Mouse (Mus musculus) urinary bladder, adult 18-20 months (tissue): Measurements from ENCODE around the gene Ttc22.

Experiments used
- DNase-seq, 2 experiments: peaks; one replicate each; pipeline ENCODE4 v3.0.0; 2022; ENCODE audit warnings: low spot score in 2 of 2, mixed read lengths in 2 of 2

Gene Ttc22

GRCm38 (mm10) chr4:106615637-106616036 is 6.6 kb upstream of the Ttc22 start:
- DNase-seq = no peak

GRCm38 (mm10) chr4:106617056-106617455 is 5.2 kb upstream of the Ttc22 start, which contains the start of gene Lexm:
Lexm (minus strand) TSS chr4:106617241.
- DNase-seq = no peak

- no peak for DNase-seq
These were observed 3.3 kb upstream of the Ttc22 start for GRCm38 (mm10) chr4:106618898-106619297.

GRCm38 (mm10) chr4:106621428-106621827 is 804 bp upstream of the Ttc22 start:
- DNase-seq = no peak

GRCm38 (mm10) chr4:106622712-106623111 is 480 bp downstream of the Ttc22 start:
- no peak for DNase-seq

GRCm38 (mm10) chr4:106624271-106624670 is 2.0 kb downstream of the Ttc22 start:
- no peak for DNase-seq

- DNase-seq = no peak
These were observed 5.6 kb downstream of the Ttc22 start for GRCm38 (mm10) chr4:106627809-106628208.

GRCm38 (mm10) chr4:106628650-106629360 is 6.6 kb downstream of the Ttc22 start:
- no peak for DNase-seq

GRCm38 (mm10) chr4:106629374-106629773 is 7.1 kb downstream of the Ttc22 start:
- no peak for DNase-seq

- peak in 1 of 2 experiments; percentile 49 for DNase-seq
These were observed 8.3 kb downstream of the Ttc22 start for GRCm38 (mm10) chr4:106630333-106631220.

GRCm38 (mm10) chr4:106632313-106632712 is 10.1 kb downstream of the Ttc22 start:
- no peak for DNase-seq

- DNase-seq = no peak
These were observed 11.3 kb downstream of the Ttc22 start for GRCm38 (mm10) chr4:106633281-106634085.

- DNase-seq = no peak
These were observed 11.9 kb downstream of the Ttc22 start for GRCm38 (mm10) chr4:106634086-106634479.

- DNase-seq = no peak
These were observed 21.4 kb downstream of the Ttc22 start for GRCm38 (mm10) chr4:106643483-106644217.

- DNase-seq = no peak
These were observed 22.0 kb downstream of the Ttc22 start for GRCm38 (mm10) chr4:106644218-106644610.

- no peak for DNase-seq
These were observed 23.6 kb downstream of the Ttc22 start for GRCm38 (mm10) chr4:106645797-106646196.

GRCm38 (mm10) chr4:106647137-106647536 is 24.9 kb downstream of the Ttc22 start:
- no peak for DNase-seq

GRCm38 (mm10) chr4:106650833-106651527 is 28.7 kb downstream of the Ttc22 start, which contains the start of gene Pars2:
Pars2 (plus strand) TSS chr4:106651069.
- peak; percentile 89 to 95 for DNase-seq

- DNase-seq = no peak
These were observed 30.3 kb downstream of the Ttc22 start for GRCm38 (mm10) chr4:106652546-106652945.

- no peak for DNase-seq
These were observed 30.8 kb downstream of the Ttc22 start for GRCm38 (mm10) chr4:106653051-106653450.

- DNase-seq = no peak
These were observed 33.4 kb downstream of the Ttc22 start for GRCm38 (mm10) chr4:106655681-106656080.
